Mouse (Mus musculus): ENCODE measurements around the gene Itsn1. TPM values are rescaled to one million over a fixed set of nuclear protein-coding genes. Genes with fewer than 3 reads are reported as not detected.

Gene Itsn1
- polyA plus RNA-seq, 1 experiment = 30.5 TPM

- Histone ChIP-seq H3K36me3 (ENCODE audit: control insufficient read depth, insufficient read depth, low read length) (no peaks in the 10 kb centered on the region), H3K27ac (ENCODE audit: control insufficient read depth, insufficient read depth, low read depth, low read length) (no peak overlapping the region), H3K27me3 (ENCODE audit: control insufficient read depth, insufficient read depth, low read length) (no peaks in the 10 kb centered on the region)
Observed at GRCm38 (mm10) chr16:91835790-91836189, 106.7 kb downstream of the Itsn1 start.

GRCm38 (mm10) chr16:91836592-91837557, 107.8 kb downstream of the Itsn1 start:
- Histone ChIP-seq H3K4me1 (ENCODE audit: control insufficient read depth, insufficient read depth, low read length) (no peaks in the 10 kb centered on the region), H3K27ac (ENCODE audit: control insufficient read depth, insufficient read depth, low read depth, low read length) (no peak overlapping the region), H3K36me3 (ENCODE audit: control insufficient read depth, insufficient read depth, low read length) (no peaks in the 10 kb centered on the region), H3K27me3 (ENCODE audit: control insufficient read depth, insufficient read depth, low read length) (no peaks in the 10 kb centered on the region), H3K4me3 (ENCODE audit: control insufficient read depth, low read depth, low read length) (no peak overlapping the region)
- TF ChIP-seq CTCF (IDR thresholded peaks at IDR 0.05; ENCODE audit: control insufficient read depth, insufficient read depth, insufficient replicate concordance, low read depth, low read length) = no peak
- TF ChIP-seq POLR2A (IDR thresholded peaks at IDR 0.05; ENCODE audit: control insufficient read depth, low read depth, low read length) = no peak

More at GRCm38 (mm10) chr16:91835790-91836189, 106.7 kb downstream of the Itsn1 start:
- Histone ChIP-seq H3K4me3 (ENCODE audit: control insufficient read depth, low read depth, low read length) (no peak overlapping the region), H3K4me1 (ENCODE audit: control insufficient read depth, insufficient read depth, low read length) (no peaks in the 10 kb centered on the region)
- TF ChIP-seq POLR2A (IDR thresholded peaks at IDR 0.05; ENCODE audit: control insufficient read depth, low read depth, low read length) (no peak), CTCF (IDR thresholded peaks at IDR 0.05; ENCODE audit: control insufficient read depth, insufficient read depth, insufficient replicate concordance, low read depth, low read length) (no peak)

- no peak overlapping the region for H3K4me3 ChIP-seq (ENCODE audit: control insufficient read depth, low read depth, low read length)
- no peaks in the 10 kb centered on the region for H3K27me3 ChIP-seq (ENCODE audit: control insufficient read depth, insufficient read depth, low read length)
- H3K27ac ChIP-seq (ENCODE audit: control insufficient read depth, insufficient read depth, low read depth, low read length) = no peak overlapping the region
- H3K36me3 ChIP-seq (ENCODE audit: control insufficient read depth, insufficient read depth, low read length) = no peaks in the 10 kb centered on the region
- TF ChIP-seq POLR2A (IDR thresholded peaks at IDR 0.05; ENCODE audit: control insufficient read depth, low read depth, low read length) = no peak
- no peak for TF ChIP-seq CTCF (IDR thresholded peaks at IDR 0.05; ENCODE audit: control insufficient read depth, insufficient read depth, insufficient replicate concordance, low read depth, low read length)
- no peaks in the 10 kb centered on the region for H3K4me1 ChIP-seq (ENCODE audit: control insufficient read depth, insufficient read depth, low read length)
Observed at GRCm38 (mm10) chr16:91837558-91838041, 108.5 kb downstream of the Itsn1 start.

- Histone ChIP-seq H3K27me3 (ENCODE audit: control insufficient read depth, insufficient read depth, low read length) (no peaks in the 10 kb centered on the region), H3K27ac (ENCODE audit: control insufficient read depth, insufficient read depth, low read depth, low read length) (no peak overlapping the region), H3K4me1 (ENCODE audit: control insufficient read depth, insufficient read depth, low read length) (peaks cover 4% of the 10 kb centered on the region), H3K36me3 (ENCODE audit: control insufficient read depth, insufficient read depth, low read length) (no peaks in the 10 kb centered on the region), H3K4me3 (ENCODE audit: control insufficient read depth, low read depth, low read length) (no peak overlapping the region)
- no peak for TF ChIP-seq POLR2A (IDR thresholded peaks at IDR 0.05; ENCODE audit: control insufficient read depth, low read depth, low read length)
- peak; percentile 14; the same call in 1 of the 2 replicates for TF ChIP-seq CTCF (IDR thresholded peaks at IDR 0.05; ENCODE audit: control insufficient read depth, insufficient read depth, insufficient replicate concordance, low read depth, low read length)
Observed at GRCm38 (mm10) chr16:91838771-91839170, 109.7 kb downstream of the Itsn1 start.

GRCm38 (mm10) chr16:91839462-91839861, 110.4 kb downstream of the Itsn1 start:
- Histone ChIP-seq H3K4me1 (ENCODE audit: control insufficient read depth, insufficient read depth, low read length) (peaks cover 8% of the 10 kb centered on the region), H3K27me3 (ENCODE audit: control insufficient read depth, insufficient read depth, low read length) (no peaks in the 10 kb centered on the region), H3K4me3 (ENCODE audit: control insufficient read depth, low read depth, low read length) (no peak overlapping the region), H3K27ac (ENCODE audit: control insufficient read depth, insufficient read depth, low read depth, low read length) (no peak overlapping the region), H3K36me3 (ENCODE audit: control insufficient read depth, insufficient read depth, low read length) (no peaks in the 10 kb centered on the region)
- TF ChIP-seq CTCF (IDR thresholded peaks at IDR 0.05; ENCODE audit: control insufficient read depth, insufficient read depth, insufficient replicate concordance, low read depth, low read length) (no peak), POLR2A (IDR thresholded peaks at IDR 0.05; ENCODE audit: control insufficient read depth, low read depth, low read length) (no peak)

GRCm38 (mm10) chr16:91841026-91841630, 112.0 kb downstream of the Itsn1 start:
- Histone ChIP-seq H3K27ac (ENCODE audit: control insufficient read depth, insufficient read depth, low read depth, low read length) (no peak overlapping the region), H3K36me3 (ENCODE audit: control insufficient read depth, insufficient read depth, low read length) (no peaks in the 10 kb centered on the region), H3K4me1 (ENCODE audit: control insufficient read depth, insufficient read depth, low read length) (peaks cover 8% of the 10 kb centered on the region), H3K4me3 (ENCODE audit: control insufficient read depth, low read depth, low read length) (no peak overlapping the region), H3K27me3 (ENCODE audit: control insufficient read depth, insufficient read depth, low read length) (no peaks in the 10 kb centered on the region)
- no peak for TF ChIP-seq CTCF (IDR thresholded peaks at IDR 0.05; ENCODE audit: control insufficient read depth, insufficient read depth, insufficient replicate concordance, low read depth, low read length)
- TF ChIP-seq POLR2A (IDR thresholded peaks at IDR 0.05; ENCODE audit: control insufficient read depth, low read depth, low read length) = no peak
